Comparison of ENCODE assay signal across 24 mouse cellular contexts in the genomic region with DNA sequence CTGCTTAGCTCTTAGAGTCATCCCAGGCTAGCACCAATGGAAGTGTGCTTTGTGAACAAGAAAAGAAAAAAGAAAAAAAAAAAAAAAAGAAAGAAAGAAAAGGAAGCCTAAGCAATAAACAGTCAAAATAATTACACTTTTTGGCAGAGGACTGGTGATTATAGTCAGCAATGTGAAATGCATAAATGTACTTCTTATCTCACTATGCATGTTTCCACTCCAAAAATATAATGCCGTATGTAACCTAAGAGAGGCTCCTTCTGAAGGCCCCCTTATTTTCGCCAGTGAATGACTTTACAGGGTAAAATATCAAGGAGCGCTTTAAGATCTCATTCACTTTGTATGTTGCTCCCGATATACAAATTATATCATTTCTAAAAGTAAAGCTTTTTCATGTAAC.
DNase-seq lines count a peak whose midpoint lies in the region; ATAC-seq and TF ChIP-seq lines count a peak whose summit lies in the region.
"Had no signal": no experiment of that assay in that cellular context is flagged by ENCODE, and none has a peak within 500 bp of the region (broad histone marks: within the 10 kb centered on the region; RNA-seq: fewer than 3 reads in every experiment).

No protein-coding gene starts in this region.

- H3K9ac ChIP-seq in forebrain, postnatal 0 days: no peak overlapping the region
- H3K9ac ChIP-seq in forebrain, embryonic 15.5 days (replicated peaks): no peak overlapping the region
- H3K9ac ChIP-seq in kidney, postnatal 0 days (ENCODE audit: low read depth, low read length): no peak overlapping the region
- H3K9ac ChIP-seq in lung, embryonic 16.5 days (ENCODE audit: low read length): no peak overlapping the region
- H3K9ac ChIP-seq: forebrain, embryonic 13.5 days; heart, embryonic 12.5 days; hindbrain, embryonic 12.5 days; hindbrain, embryonic 15.5 days; intestine, embryonic 15.5 days had no signal

- H3K27me3 ChIP-seq in forebrain, postnatal 0 days (ENCODE audit: insufficient read depth, low read length): no peaks in the 10 kb centered on the region
- no peaks in the 10 kb centered on the region for H3K27me3 ChIP-seq in forebrain, embryonic 15.5 days
- no peaks in the 10 kb centered on the region for H3K27me3 ChIP-seq in kidney, postnatal 0 days (ENCODE audit: insufficient read depth, low read length)
- H3K27me3 ChIP-seq in lung, embryonic 16.5 days (ENCODE audit: control insufficient read depth, insufficient read depth, low read depth, low read length): no peaks in the 10 kb centered on the region
- H3K27me3 ChIP-seq: CH12.LX; forebrain, embryonic 13.5 days; heart, embryonic 12.5 days; hindbrain, embryonic 12.5 days; hindbrain, embryonic 15.5 days; intestine, embryonic 15.5 days had no signal

- DNase-seq in forebrain, postnatal 0 days: peak; percentile 9
- DNase-seq in kidney, postnatal 0 days (ENCODE audit: low spot score): peak; percentile 38
- DNase-seq in kidney, postnatal 4 days: no peak
- DNase-seq in lung, postnatal 4 days: no peak
- peak; percentile 24 for DNase-seq in brain, embryonic 18.5 days (ENCODE audit: low read depth, low spot score)
- no peak for DNase-seq in adrenal gland, postnatal 14 days
- DNase-seq: adrenal gland, adult 2 months; adrenal gland, postnatal 25 days; B cell, adult 2 months; cerebellum, adult 18-20 months; cerebellum, adult 9-10 months; cerebellum, postnatal 14 days; gastrocnemius, postnatal 10 days; gastrocnemius, postnatal 36 days; heart, adult 2 months had no signal

- no peak overlapping the region for H3K27ac ChIP-seq in forebrain, postnatal 0 days (ENCODE audit: low read depth, low read length)
- no peak overlapping the region for H3K27ac ChIP-seq in forebrain, embryonic 15.5 days (replicated peaks)
- H3K27ac ChIP-seq in kidney, postnatal 0 days: no peak overlapping the region
- H3K27ac ChIP-seq in lung, embryonic 16.5 days (ENCODE audit: low read length): peak overlapping the region; percentile 57; the same call in 1 of the 2 replicates
- H3K27ac ChIP-seq: forebrain, embryonic 10.5 days; forebrain, embryonic 13.5 days; heart, adult 2 months; hindbrain, embryonic 12.5 days; hindbrain, embryonic 15.5 days; intestine, embryonic 15.5 days had no signal

- H3K4me3 ChIP-seq in forebrain, postnatal 0 days (ENCODE audit: low read depth, low read length): no peak overlapping the region
- H3K4me3 ChIP-seq in forebrain, embryonic 15.5 days: no peak overlapping the region
- H3K4me3 ChIP-seq in kidney, postnatal 0 days (replicated peaks; ENCODE audit: low read depth, low read length): no peak overlapping the region
- no peak overlapping the region for H3K4me3 ChIP-seq in lung, embryonic 16.5 days (ENCODE audit: low read length)
- H3K4me3 ChIP-seq: forebrain, embryonic 10.5 days; forebrain, embryonic 13.5 days; heart, adult 2 months; heart, embryonic 12.5 days; hindbrain, embryonic 12.5 days; hindbrain, embryonic 15.5 days; intestine, embryonic 15.5 days had no signal

- H3K4me2 ChIP-seq in forebrain, postnatal 0 days (ENCODE audit: low read depth): no peak overlapping the region
- H3K4me2 ChIP-seq in forebrain, embryonic 15.5 days (replicated peaks): no peak overlapping the region
- H3K4me2 ChIP-seq in kidney, postnatal 0 days (ENCODE audit: low read length): no peak overlapping the region
- no peak overlapping the region for H3K4me2 ChIP-seq in lung, embryonic 16.5 days (ENCODE audit: low read depth, low read length)
- H3K4me2 ChIP-seq: forebrain, embryonic 13.5 days; heart, embryonic 12.5 days; hindbrain, embryonic 12.5 days; hindbrain, embryonic 15.5 days; intestine, embryonic 15.5 days had no signal

- no peak for TF ChIP-seq CTCF in forebrain, postnatal 0 days (IDR thresholded peaks at IDR 0.05; ENCODE audit: low read depth)
- no peak for TF ChIP-seq CTCF in kidney, postnatal 0 days (IDR thresholded peaks at IDR 0.05; ENCODE audit: low read depth)

- no peaks in the 10 kb centered on the region for H3K4me1 ChIP-seq in forebrain, postnatal 0 days (ENCODE audit: insufficient read depth)
- H3K4me1 ChIP-seq in forebrain, embryonic 15.5 days: no peaks in the 10 kb centered on the region
- H3K4me1 ChIP-seq in kidney, postnatal 0 days (replicated peaks; ENCODE audit: insufficient read depth, low read length): no peaks in the 10 kb centered on the region
- H3K4me1 ChIP-seq in lung, embryonic 16.5 days (replicated peaks; ENCODE audit: control insufficient read depth, insufficient read depth, low read length): no peaks in the 10 kb centered on the region; the same call in 1 of the 2 replicates
- H3K4me1 ChIP-seq: forebrain, embryonic 10.5 days; forebrain, embryonic 13.5 days; hindbrain, embryonic 12.5 days; hindbrain, embryonic 15.5 days; intestine, embryonic 15.5 days had no signal

- H3K36me3 ChIP-seq in forebrain, postnatal 0 days (ENCODE audit: insufficient read depth): no peaks in the 10 kb centered on the region
- peaks cover 3% of the 10 kb centered on the region; the same call in 1 of the 2 replicates for H3K36me3 ChIP-seq in forebrain, embryonic 15.5 days
- H3K36me3 ChIP-seq in kidney, postnatal 0 days (ENCODE audit: insufficient read depth, low read length): no peaks in the 10 kb centered on the region
- H3K36me3 ChIP-seq in lung, embryonic 16.5 days (ENCODE audit: control insufficient read depth, insufficient read depth, low read length): no peaks in the 10 kb centered on the region
- H3K36me3 ChIP-seq: forebrain, embryonic 10.5 days; heart, embryonic 12.5 days; hindbrain, embryonic 12.5 days; intestine, embryonic 15.5 days had no signal

- ATAC-seq in forebrain, postnatal 0 days: peak; percentile 48
- ATAC-seq in forebrain, embryonic 15.5 days (replicated peaks): no peak
- ATAC-seq in kidney, postnatal 0 days (replicated peaks; ENCODE audit: low FRiP score, low read depth): no peak
- ATAC-seq in lung, embryonic 16.5 days (ENCODE audit: low read depth): peak; percentile 76
- ATAC-seq: forebrain, embryonic 13.5 days; intestine, embryonic 15.5 days had no signal

- H3K9me3 ChIP-seq in forebrain, postnatal 0 days (ENCODE audit: low read length): no peaks in the 10 kb centered on the region
- no peaks in the 10 kb centered on the region for H3K9me3 ChIP-seq in forebrain, embryonic 15.5 days
- no peaks in the 10 kb centered on the region for H3K9me3 ChIP-seq in kidney, postnatal 0 days (replicated peaks; ENCODE audit: low read length)
- no peaks in the 10 kb centered on the region for H3K9me3 ChIP-seq in lung, embryonic 16.5 days (ENCODE audit: control insufficient read depth, low read length)
- H3K9me3 ChIP-seq: forebrain, embryonic 10.5 days; forebrain, embryonic 13.5 days; heart, embryonic 12.5 days; hindbrain, embryonic 12.5 days; hindbrain, embryonic 15.5 days; intestine, embryonic 15.5 days had no signal

- WGBS in forebrain, postnatal 0 days: 78% methylated on average over 4 of the region's 4 CpGs
- WGBS in forebrain, embryonic 15.5 days: 91% methylated on average over 4 of the region's 4 CpGs
- 94% methylated on average over 4 of the region's 4 CpGs for WGBS in kidney, postnatal 0 days
- 57% methylated on average over 4 of the region's 4 CpGs for WGBS in lung, embryonic 16.5 days

Comparison
In these comparisons a context has a peak if more than half of its experiments do, and no peak if none do; other contexts are left out.
1. ATAC-seq: peak in forebrain, postnatal 0 days (single experiment) and lung, embryonic 16.5 days (single experiment); none in forebrain, embryonic 15.5 days (single experiment) and kidney, postnatal 0 days (single experiment).
2. DNase-seq: peak in forebrain, postnatal 0 days (single experiment), kidney, postnatal 0 days (single experiment) and brain, embryonic 18.5 days (single experiment); none in kidney, postnatal 4 days (0 of 2), lung, postnatal 4 days (0 of 2) and adrenal gland, postnatal 14 days (single experiment).